Mouse (Mus musculus) embryonic facial prominence, embryonic 10.5 days (tissue): ENCODE data around the gene Mtch2. TPM values are rescaled to one million over a fixed set of nuclear protein-coding genes. Genes with fewer than 3 reads are reported as not detected.
A peak's percentile ranks its signal among the peaks of the same experiment; 100 is the strongest.

Experiments used
- DNase-seq: peaks from one replicate; pipeline ENCODE4 v3.0.0-alpha.2; 2017; ENCODE audit warnings: low spot score
- H3K27ac ChIP-seq: fragments of 300-500 bp; sonication (generic); replicated peaks from 2 replicates; pipeline ENCODE4 v1.5.1; 2016; ENCODE audit warnings: mild to moderate bottlenecking
- H3K27me3 ChIP-seq: fragments of 300-500 bp; sonication (generic); replicated peaks from 2 replicates; pipeline ENCODE4 v1.6.1; 2016; ENCODE audit warnings: low read depth, mild to moderate bottlenecking; ENCODE audit not compliant: poor library complexity, severe bottlenecking
- H3K36me3 ChIP-seq: fragments of 300-500 bp; sonication (generic); replicated peaks from 2 replicates; pipeline ENCODE4 v1.6.1; 2016; ENCODE audit warnings: mild to moderate bottlenecking, moderate library complexity
- H3K4me1 ChIP-seq: fragments of 300-500 bp; sonication (generic); 2 replicates; pipeline ENCODE4 v1.6.1; 2016
- H3K4me3 ChIP-seq: fragments of 300-500 bp; sonication (generic); 2 replicates; pipeline ENCODE4 v1.5.1; 2016; ENCODE audit warnings: mild to moderate bottlenecking, moderate library complexity
- H3K9me3 ChIP-seq: fragments of 300-500 bp; sonication (generic); 2 replicates; pipeline ENCODE4 v1.6.1; 2016; ENCODE audit warnings: mild to moderate bottlenecking
- WGBS: fragments of 180-500 bp; shearing (Covaris S2); methylation state at CpG from one replicate; pipeline ENCODE4 v1.1.7; 2016; 5-methylcytosine and 5-hydroxymethylcytosine counted together
- polyA plus RNA-seq: library from polyadenylated mRNA; unstranded; fragments of >200 nt; fragmentation: Nextera tagmentation; extraction: Ambion mirVana; gene quantifications from 2 replicates; pipeline ENCODE4 v1.2.1, GENCODE M21; 2016

Mtch2 gene
- polyA plus RNA-seq, 1 experiment from 2014 or later = 248 TPM

GRCm38 (mm10) chr2:90833502-90833901, 13.5 kb upstream of the Mtch2 start:
- Histone ChIP-seq H3K27ac (no peak overlapping the region), H3K4me3 (no peak overlapping the region), H3K27me3 (no peaks in the 10 kb centered on the region), H3K36me3 (no peaks in the 10 kb centered on the region), H3K9me3 (no peaks in the 10 kb centered on the region), H3K4me1 (no peaks in the 10 kb centered on the region)
- 81% methylated on average over 5 of the region's 5 CpGs for WGBS
- no peak for DNase-seq

DNA sequence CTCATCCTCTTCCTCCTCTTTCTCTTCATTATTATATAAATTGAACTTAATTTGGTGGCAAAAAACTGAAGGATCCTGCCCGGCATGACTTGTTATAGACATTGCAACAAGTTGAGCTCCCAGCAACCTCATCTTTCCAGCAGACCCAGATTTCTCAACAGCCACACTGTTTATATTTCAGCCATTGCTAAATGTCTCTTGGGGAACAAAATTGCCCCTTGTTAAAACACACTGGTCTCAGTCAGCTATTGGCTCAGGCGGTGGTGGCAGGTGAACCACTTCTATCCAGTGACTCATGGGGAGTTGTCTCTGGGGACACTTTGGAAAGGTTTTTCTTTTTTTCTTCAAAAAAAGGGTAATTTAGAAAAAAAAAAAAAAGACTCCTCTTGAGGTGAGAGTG, 8.3 kb upstream of the Mtch2 start:
- Histone ChIP-seq H3K27ac (no peak overlapping the region), H3K9me3 (no peaks in the 10 kb centered on the region), H3K4me3 (no peak overlapping the region), H3K4me1 (no peaks in the 10 kb centered on the region), H3K36me3 (no peaks in the 10 kb centered on the region), H3K27me3 (no peaks in the 10 kb centered on the region)
- WGBS = 90% methylated on average over 2 of the region's 2 CpGs
- no peak for DNase-seq

DNA sequence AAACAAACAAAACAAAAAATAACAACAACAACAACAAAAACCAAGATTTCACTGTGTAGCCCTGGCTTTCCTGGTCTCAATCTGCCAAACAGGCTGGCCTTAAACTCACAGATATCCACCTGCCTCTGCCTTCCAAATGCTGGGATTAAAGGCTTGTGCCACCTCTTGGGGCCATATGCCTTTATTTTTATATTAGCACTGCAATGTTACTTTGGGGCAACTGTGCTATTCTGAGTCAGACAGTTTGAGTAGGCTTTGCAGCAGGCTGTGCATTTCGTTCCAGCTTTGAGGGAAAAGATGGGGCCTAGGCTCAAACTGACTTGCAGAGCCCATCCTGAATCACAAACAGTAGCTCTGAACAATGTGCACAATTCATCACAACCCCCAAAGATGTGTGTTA, 3.3 kb upstream of the Mtch2 start:
- DNase-seq = no peak
- no peaks in the 10 kb centered on the region for H3K27me3 ChIP-seq
- 77% methylated on average over 1 of the region's 1 CpGs for WGBS
- H3K27ac ChIP-seq = no peak overlapping the region
- H3K36me3 ChIP-seq = no peaks in the 10 kb centered on the region
- H3K9me3 ChIP-seq = no peaks in the 10 kb centered on the region
- H3K4me1 ChIP-seq = peaks cover 15% of the 10 kb centered on the region
- no peak overlapping the region for H3K4me3 ChIP-seq

GRCm38 (mm10) chr2:90844262-90844661, 2.7 kb upstream of the Mtch2 start:
- Histone ChIP-seq H3K4me3 (no peak overlapping the region), H3K9me3 (no peaks in the 10 kb centered on the region), H3K4me1 (peaks cover 21% of the 10 kb centered on the region), H3K36me3 (no peaks in the 10 kb centered on the region), H3K27ac (no peak overlapping the region), H3K27me3 (no peaks in the 10 kb centered on the region)
- DNase-seq = no peak
- WGBS = 84% methylated on average over 5 of the region's 5 CpGs

DNA sequence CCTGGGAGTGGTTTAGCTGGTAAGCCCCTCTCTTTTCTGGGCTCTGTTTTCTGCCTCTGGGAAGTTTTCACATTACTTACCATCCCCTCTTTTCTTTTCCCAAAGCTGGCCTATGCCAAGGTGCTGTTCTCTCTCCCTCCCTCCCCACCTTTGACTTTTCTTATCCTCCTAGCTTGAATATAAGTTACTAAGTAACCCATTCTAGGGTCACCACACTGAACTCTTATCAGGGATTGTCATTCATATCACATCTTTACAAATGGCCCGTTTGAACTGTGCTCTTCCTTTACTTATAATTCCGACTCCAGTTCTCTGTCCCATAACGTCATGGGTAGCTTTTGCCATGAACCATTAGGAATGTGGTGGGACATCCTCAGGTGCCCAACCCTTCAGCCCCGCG, 1.7 kb upstream of the Mtch2 start:
- 83% methylated on average over 5 of the region's 5 CpGs for WGBS
- Histone ChIP-seq H3K4me3 (no peak overlapping the region), H3K4me1 (peaks cover 23% of the 10 kb centered on the region), H3K27ac (no peak overlapping the region), H3K9me3 (no peaks in the 10 kb centered on the region), H3K36me3 (peaks cover 9% of the 10 kb centered on the region), H3K27me3 (no peaks in the 10 kb centered on the region)
- DNase-seq = no peak

DNA sequence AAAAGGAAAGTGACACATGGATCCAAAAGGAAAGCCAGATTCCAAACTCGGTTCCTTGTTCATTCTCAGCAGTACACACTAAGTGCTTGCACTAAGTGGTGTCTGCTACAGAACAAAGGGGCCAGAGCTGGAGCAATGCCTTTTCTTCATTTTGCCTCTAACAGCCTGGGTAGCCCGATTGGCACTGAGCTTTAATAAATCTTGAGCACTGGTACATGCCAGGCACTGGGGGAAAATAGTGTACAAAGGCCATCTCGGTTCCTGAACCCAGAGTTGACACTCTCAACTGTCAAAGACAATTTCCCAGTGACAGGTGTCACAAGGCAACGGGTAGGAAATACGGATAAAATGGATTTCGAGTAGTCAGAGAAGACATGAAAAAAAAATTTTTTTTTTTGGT, 784 bp upstream of the Mtch2 start:
- WGBS = 50% methylated on average over 6 of the region's 6 CpGs
- Histone ChIP-seq H3K27ac (peak overlapping the region; percentile 93; the same call in 1 of the 2 replicates), H3K4me3 (peak overlapping the region; percentile 93), H3K4me1 (peaks cover 23% of the 10 kb centered on the region), H3K9me3 (no peaks in the 10 kb centered on the region), H3K27me3 (no peaks in the 10 kb centered on the region), H3K36me3 (peaks cover 18% of the 10 kb centered on the region)
- no peak for DNase-seq

DNA sequence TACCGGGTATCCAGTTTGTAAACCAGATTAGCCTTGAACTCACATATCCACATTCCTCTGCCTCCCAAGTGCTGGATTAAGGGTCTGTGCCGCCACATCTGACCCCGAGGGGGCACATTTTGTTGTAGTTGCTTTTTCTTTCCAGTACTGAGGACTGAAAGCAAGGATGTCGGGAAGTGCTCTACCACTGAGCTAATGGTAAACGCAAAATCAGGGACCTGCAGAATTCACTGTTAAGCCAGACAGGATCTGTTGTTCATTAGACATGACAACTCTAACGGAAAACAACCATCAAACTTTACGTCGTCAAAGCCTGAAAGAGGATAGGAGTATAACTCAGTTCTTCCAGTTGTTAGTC, 379 bp upstream of the Mtch2 start:
- WGBS = 3% methylated on average over 8 of the region's 8 CpGs
- Histone ChIP-seq H3K27me3 (no peaks in the 10 kb centered on the region), H3K4me1 (peaks cover 23% of the 10 kb centered on the region), H3K4me3 (peak overlapping the region; percentile 93), H3K36me3 (peaks cover 22% of the 10 kb centered on the region), H3K9me3 (no peaks in the 10 kb centered on the region), H3K27ac (peak overlapping the region; percentile 93)
- no peak for DNase-seq

GRCm38 (mm10) chr2:90847681-90848050, 711 bp downstream of the Mtch2 start:
- Histone ChIP-seq H3K36me3 (peaks cover 33% of the 10 kb centered on the region), H3K4me1 (peaks cover 23% of the 10 kb centered on the region), H3K9me3 (no peaks in the 10 kb centered on the region), H3K27ac (peak overlapping the region; percentile 93), H3K27me3 (no peaks in the 10 kb centered on the region), H3K4me3 (peak overlapping the region; percentile 93)
- 1% methylated on average over 13 of the region's 13 CpGs for WGBS
- no peak for DNase-seq

GRCm38 (mm10) chr2:90848331-90848730, 1.4 kb downstream of the Mtch2 start:
- Histone ChIP-seq H3K9me3 (no peaks in the 10 kb centered on the region), H3K27me3 (no peaks in the 10 kb centered on the region), H3K4me1 (peaks cover 23% of the 10 kb centered on the region), H3K4me3 (peak overlapping the region; percentile 93), H3K36me3 (peaks cover 40% of the 10 kb centered on the region), H3K27ac (no peak overlapping the region)
- WGBS = 90% methylated on average over 5 of the region's 5 CpGs
- DNase-seq = no peak

- 96% methylated on average over 1 of the region's 1 CpGs for WGBS
- Histone ChIP-seq H3K9me3 (no peaks in the 10 kb centered on the region), H3K27ac (no peak overlapping the region), H3K36me3 (peaks cover 60% of the 10 kb centered on the region), H3K4me3 (no peak overlapping the region), H3K4me1 (peaks cover 23% of the 10 kb centered on the region), H3K27me3 (no peaks in the 10 kb centered on the region)
- no peak for DNase-seq
These were observed 3.4 kb downstream of the Mtch2 start for GRCm38 (mm10) chr2:90850401-90850800.

GRCm38 (mm10) chr2:90861486-90861885, 14.5 kb downstream of the Mtch2 start:
- H3K27me3 ChIP-seq = no peaks in the 10 kb centered on the region
- no peak for DNase-seq
- peaks cover 98% of the 10 kb centered on the region for H3K36me3 ChIP-seq
- H3K9me3 ChIP-seq = no peaks in the 10 kb centered on the region
- no peak overlapping the region for H3K27ac ChIP-seq
- H3K4me3 ChIP-seq = no peak overlapping the region
- WGBS = 95% methylated on average over 2 of the region's 2 CpGs
- H3K4me1 ChIP-seq = no peaks in the 10 kb centered on the region

DNA sequence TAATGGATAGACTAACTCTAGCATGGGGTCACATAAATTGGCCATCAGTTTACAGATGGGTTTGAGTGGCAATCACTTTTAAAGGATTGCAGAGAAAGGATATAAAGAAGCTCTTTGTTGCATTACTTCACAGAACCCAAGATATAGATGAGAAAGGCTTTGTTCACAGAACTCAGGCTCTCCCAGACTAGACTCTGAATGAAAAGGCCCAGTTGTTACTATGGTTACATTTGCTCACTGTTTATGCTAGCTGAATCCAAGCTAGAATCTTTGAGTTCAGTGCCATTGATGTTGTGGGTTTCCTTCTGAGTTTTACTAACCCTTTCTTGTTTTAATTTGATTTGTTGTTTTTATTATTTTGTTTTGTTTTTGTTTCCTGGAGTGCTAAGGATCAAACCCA, 17.2 kb downstream of the Mtch2 start:
- no peaks in the 10 kb centered on the region for H3K4me1 ChIP-seq
- no peak overlapping the region for H3K4me3 ChIP-seq
- no peak for DNase-seq
- H3K36me3 ChIP-seq = peaks cover 95% of the 10 kb centered on the region
- H3K9me3 ChIP-seq = no peaks in the 10 kb centered on the region
- H3K27me3 ChIP-seq = no peaks in the 10 kb centered on the region
- no peak overlapping the region for H3K27ac ChIP-seq

GRCm38 (mm10) chr2:90866524-90866923, 19.6 kb downstream of the Mtch2 start:
- Histone ChIP-seq H3K9me3 (no peaks in the 10 kb centered on the region), H3K27ac (no peak overlapping the region), H3K4me1 (no peaks in the 10 kb centered on the region), H3K27me3 (no peaks in the 10 kb centered on the region), H3K36me3 (peaks cover 72% of the 10 kb centered on the region), H3K4me3 (no peak overlapping the region)
- peak; percentile 82 for DNase-seq
- 42% methylated on average over 3 of the region's 3 CpGs for WGBS

GRCm38 (mm10) chr2:90870136-90870601, 23.2 kb downstream of the Mtch2 start:
- WGBS = 52% methylated on average over 4 of the region's 4 CpGs

More at GRCm38 (mm10) chr2:90870136-90870601, 23.2 kb downstream of the Mtch2 start:
- Histone ChIP-seq H3K36me3 (peaks cover 35% of the 10 kb centered on the region), H3K4me3 (no peak overlapping the region), H3K27ac (peak overlapping the region; percentile 37; the same call in 1 of the 2 replicates), H3K27me3 (no peaks in the 10 kb centered on the region), H3K4me1 (no peaks in the 10 kb centered on the region), H3K9me3 (no peaks in the 10 kb centered on the region)
- no peak for DNase-seq
